Mouse (Mus musculus): ENCODE measurements around the gene Rbm4.

DNA sequence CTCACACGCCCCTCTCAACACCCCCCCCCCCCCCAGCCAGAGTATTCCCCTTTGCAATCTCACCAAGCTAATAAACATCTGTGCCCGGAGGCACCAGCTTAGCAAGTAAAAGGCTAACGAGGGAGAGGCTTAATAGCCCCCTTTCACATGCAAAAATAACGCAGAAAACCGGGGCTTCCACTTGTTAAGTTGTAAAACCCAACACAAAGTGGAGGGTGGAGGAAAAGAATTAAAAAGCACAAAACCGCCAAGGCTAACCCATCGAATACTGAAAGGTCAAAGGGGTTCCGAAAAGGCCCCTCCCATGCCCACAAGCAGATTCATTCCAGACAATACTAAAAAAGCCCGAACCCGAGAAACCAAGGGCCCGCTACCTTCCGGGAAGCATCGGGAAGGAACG, 16.6 kb upstream of the Rbm4 start:
- no peak for TF ChIP-seq CTCF (IDR thresholded peaks at IDR 0.05; ENCODE audit: borderline replicate concordance, extremely low read depth, insufficient read depth, insufficient read length)
- TF ChIP-seq POLR2A (IDR thresholded peaks at IDR 0.05; ENCODE audit: borderline replicate concordance, extremely low read depth, insufficient read depth, insufficient read length, poor library complexity, severe bottlenecking), result no peak

Data from brain, embryonic 14.5 days (tissue).